Mouse (Mus musculus) embryonic facial prominence, embryonic 12.5 days (tissue): ENCODE results near the gene Dbp. TPM values are rescaled to one million over a fixed set of nuclear protein-coding genes. Genes with fewer than 3 reads are reported as not detected.

Experiments used
- ATAC-seq: fragments of 200-750 bp; cut with Nextera tagmentation; 2 replicates; pipeline ENCODE4 v1.8.0; 2017; ENCODE audit not compliant: insufficient number of reproducible peaks, insufficient read depth, low FRiP score, low TSS enrichment
- H3K27ac ChIP-seq: fragments of 300-500 bp; sonication (generic); 2 replicates; pipeline ENCODE4 v1.5.1; 2016; ENCODE audit warnings: mild to moderate bottlenecking
- H3K27me3 ChIP-seq: fragments of 300-500 bp; sonication (generic); 2 replicates; pipeline ENCODE4 v1.6.1; 2016; ENCODE audit warnings: mild to moderate bottlenecking, moderate library complexity
- H3K36me3 ChIP-seq: fragments of 300-500 bp; sonication (generic); 2 replicates; pipeline ENCODE4 v1.6.1; 2016; ENCODE audit warnings: mild to moderate bottlenecking
- H3K4me1 ChIP-seq: fragments of 300-500 bp; sonication (generic); 2 replicates; pipeline ENCODE4 v1.6.1; 2016
- H3K4me2 ChIP-seq: fragments of 300-500 bp; sonication (generic); replicated peaks from 2 replicates; pipeline ENCODE4 v1.6.1; 2016; ENCODE audit warnings: mild to moderate bottlenecking, moderate library complexity
- H3K4me3 ChIP-seq: fragments of 300-500 bp; sonication (generic); 2 replicates; pipeline ENCODE4 v1.5.1; 2016; ENCODE audit warnings: mild to moderate bottlenecking
- H3K9ac ChIP-seq: fragments of 300-500 bp; sonication (generic); 2 replicates; pipeline ENCODE4 v1.6.1; 2016; ENCODE audit warnings: mild to moderate bottlenecking, moderate library complexity
- H3K9me3 ChIP-seq: fragments of 300-500 bp; sonication (generic); 2 replicates; pipeline ENCODE4 v1.6.1; 2016; ENCODE audit warnings: mild to moderate bottlenecking, moderate library complexity
- WGBS: fragments of 180-500 bp; shearing (Covaris S2); methylation state at CpG from one replicate; pipeline ENCODE4 v1.1.7; 2016; 5-methylcytosine and 5-hydroxymethylcytosine counted together
- polyA plus RNA-seq: library from polyadenylated mRNA; unstranded; fragments of >200 nt; fragmentation: Nextera tagmentation; extraction: Ambion mirVana; gene quantifications from 2 replicates; pipeline ENCODE4 v1.2.1, GENCODE M21; 2016

Gene Dbp
- polyA plus RNA-seq, 1 experiment from 2014 or later: 6.9 TPM

DNA sequence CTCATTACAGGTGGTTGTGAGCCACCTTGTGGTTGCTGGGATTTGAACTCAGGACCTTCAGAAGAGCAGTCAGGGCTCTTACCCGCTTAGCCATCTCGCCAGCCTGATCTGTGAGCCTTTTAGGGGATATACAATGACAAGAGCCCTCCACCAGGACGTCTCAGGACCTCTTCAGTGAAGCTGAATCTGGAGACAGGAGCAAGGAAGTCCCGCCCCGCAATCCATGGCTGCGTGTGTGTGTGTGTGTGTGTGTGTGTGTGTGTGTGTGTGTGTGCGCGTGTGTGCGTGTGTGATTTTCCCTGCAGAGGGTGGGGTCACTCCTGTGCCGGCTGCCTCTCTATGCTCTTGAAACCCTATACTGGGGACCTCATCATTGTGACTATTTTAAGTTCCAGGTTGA, 34.9 kb downstream of the Dbp start:
- Histone ChIP-seq H3K4me2 (no peak overlapping the region), H3K36me3 (no peaks in the 10 kb centered on the region), H3K27me3 (no peaks in the 10 kb centered on the region), H3K9me3 (no peaks in the 10 kb centered on the region), H3K4me3 (no peak overlapping the region), H3K27ac (no peak overlapping the region), H3K4me1 (no peaks in the 10 kb centered on the region), H3K9ac (no peak overlapping the region)
- ATAC-seq: no peak
- WGBS: 56% methylated on average over 10 of the region's 10 CpGs

DNA sequence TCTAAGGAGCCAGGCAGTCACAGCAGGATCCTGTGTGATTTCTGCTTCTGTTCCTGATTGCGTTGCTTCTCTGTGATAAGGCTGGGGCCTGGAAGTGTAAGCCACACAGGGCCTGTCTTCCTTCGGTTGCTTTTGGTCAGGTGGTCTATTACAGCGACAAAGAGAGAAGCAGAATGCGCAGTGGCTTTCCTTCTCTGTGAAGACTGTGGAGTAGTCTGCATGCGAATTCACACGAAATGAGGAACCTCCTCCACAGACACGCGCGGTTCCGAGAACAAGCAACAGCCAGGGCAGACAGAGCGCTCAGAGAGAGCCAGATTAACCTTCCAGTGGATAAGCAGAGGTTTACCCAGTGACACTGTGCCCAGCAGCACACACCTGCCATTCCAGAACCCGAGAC, 36.4 kb downstream of the Dbp start:
- H3K36me3 ChIP-seq: no peaks in the 10 kb centered on the region
- peak overlapping the region; percentile 42; the same call in 1 of the 2 replicates for H3K4me2 ChIP-seq
- ATAC-seq: no peak
- no peak overlapping the region for H3K9ac ChIP-seq
- H3K9me3 ChIP-seq: no peaks in the 10 kb centered on the region
- H3K27me3 ChIP-seq: no peaks in the 10 kb centered on the region
- WGBS: 85% methylated on average over 12 of the region's 12 CpGs
- no peak overlapping the region for H3K27ac ChIP-seq
- H3K4me1 ChIP-seq: no peaks in the 10 kb centered on the region
- H3K4me3 ChIP-seq: no peak overlapping the region

DNA sequence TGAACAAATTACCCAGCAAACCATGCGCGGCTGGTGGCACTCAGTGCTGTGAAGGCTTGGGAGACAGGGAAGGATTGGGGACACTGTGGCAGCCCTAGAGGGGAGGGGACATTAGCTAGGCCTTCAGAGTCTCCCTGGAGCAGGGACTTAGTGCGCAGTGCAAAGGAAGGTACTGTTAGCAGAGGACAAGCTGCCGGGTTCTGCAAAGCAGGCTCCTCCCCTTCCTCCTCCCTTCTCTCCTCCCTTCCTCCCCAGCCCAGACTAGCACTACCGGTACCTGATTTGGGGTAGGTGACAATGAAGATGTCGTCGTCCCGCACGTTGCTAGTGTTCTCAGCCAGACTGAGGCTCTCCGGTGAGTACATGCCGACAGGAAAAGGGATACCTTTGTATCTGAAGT, 36.9 kb downstream of the Dbp start:
- H3K27me3 ChIP-seq: no peaks in the 10 kb centered on the region
- H3K9ac ChIP-seq: no peak overlapping the region
- ATAC-seq: no peak
- WGBS: 34% methylated on average over 11 of the region's 11 CpGs
- no peaks in the 10 kb centered on the region for H3K36me3 ChIP-seq
- H3K4me2 ChIP-seq: peak overlapping the region; percentile 42
- H3K27ac ChIP-seq: no peak overlapping the region
- peaks cover 2% of the 10 kb centered on the region; the same call in 1 of the 2 replicates for H3K9me3 ChIP-seq
- H3K4me3 ChIP-seq: peak overlapping the region; percentile 24
- no peaks in the 10 kb centered on the region for H3K4me1 ChIP-seq

GRCm38 (mm10) chr7:45742338-45742737, 37.5 kb downstream of the Dbp start:
- Histone ChIP-seq H3K4me3 (peak overlapping the region; percentile 24), H3K27me3 (no peaks in the 10 kb centered on the region), H3K27ac (no peak overlapping the region), H3K4me2 (peak overlapping the region; percentile 42), H3K9ac (peak overlapping the region; percentile 29; the same call in 1 of the 2 replicates), H3K36me3 (no peaks in the 10 kb centered on the region), H3K4me1 (no peaks in the 10 kb centered on the region), H3K9me3 (peaks cover 3% of the 10 kb centered on the region; the same call in 1 of the 2 replicates)
- ATAC-seq: no peak
- 33% methylated on average over 19 of the region's 19 CpGs for WGBS

DNA sequence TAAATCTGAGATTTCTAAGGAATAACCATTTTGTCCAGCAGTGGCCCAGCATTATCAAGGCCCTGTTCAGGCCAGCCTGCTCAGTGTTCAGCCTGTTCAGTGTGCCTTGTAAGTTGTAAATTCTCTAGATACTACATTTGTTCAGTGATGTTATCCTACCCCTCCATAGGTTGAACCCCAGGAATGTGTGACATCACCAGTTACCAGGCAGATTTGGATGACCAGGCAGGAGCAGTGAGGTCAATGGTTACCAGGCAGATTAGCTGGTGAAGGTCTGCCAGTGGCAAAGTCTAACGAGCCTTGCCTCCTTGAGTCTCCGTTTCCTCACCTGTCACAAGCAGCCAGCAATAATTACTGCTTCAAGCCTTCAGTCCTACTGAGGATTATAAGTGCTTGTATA, 39.5 kb downstream of the Dbp start:
- no peaks in the 10 kb centered on the region for H3K36me3 ChIP-seq
- no peak overlapping the region for H3K4me3 ChIP-seq
- no peaks in the 10 kb centered on the region for H3K27me3 ChIP-seq
- no peak for ATAC-seq
- peaks cover 1% of the 10 kb centered on the region; the same call in 1 of the 2 replicates for H3K4me1 ChIP-seq
- H3K4me2 ChIP-seq: no peak overlapping the region
- WGBS: 27% methylated on average over 2 of the region's 2 CpGs
- H3K27ac ChIP-seq: no peak overlapping the region
- H3K9me3 ChIP-seq: peaks cover 3% of the 10 kb centered on the region; the same call in 1 of the 2 replicates
- H3K9ac ChIP-seq: no peak overlapping the region

- peaks cover 3% of the 10 kb centered on the region; the same call in 1 of the 2 replicates for H3K9me3 ChIP-seq
- H3K4me1 ChIP-seq: peaks cover 6% of the 10 kb centered on the region; the same call in 1 of the 2 replicates
- H3K4me2 ChIP-seq: no peak overlapping the region
- H3K27ac ChIP-seq: no peak overlapping the region
- H3K36me3 ChIP-seq: no peaks in the 10 kb centered on the region
- WGBS: 62% methylated on average over 6 of the region's 6 CpGs
- no peaks in the 10 kb centered on the region for H3K27me3 ChIP-seq
- H3K9ac ChIP-seq: no peak overlapping the region
- no peak for ATAC-seq
- no peak overlapping the region for H3K4me3 ChIP-seq
These were observed 41.6 kb downstream of the Dbp start for GRCm38 (mm10) chr7:45746518-45746917.

GRCm38 (mm10) chr7:45747450-45747849, 42.6 kb downstream of the Dbp start:
- Histone ChIP-seq H3K4me1 (peaks cover 6% of the 10 kb centered on the region; the same call in 1 of the 2 replicates), H3K4me3 (no peak overlapping the region), H3K27ac (no peak overlapping the region), H3K9ac (no peak overlapping the region), H3K9me3 (peaks cover 3% of the 10 kb centered on the region; the same call in 1 of the 2 replicates), H3K36me3 (no peaks in the 10 kb centered on the region), H3K4me2 (no peak overlapping the region), H3K27me3 (no peaks in the 10 kb centered on the region)
- no peak for ATAC-seq
- 84% methylated on average over 5 of the region's 5 CpGs for WGBS

GRCm38 (mm10) chr7:45748110-45748509, 43.2 kb downstream of the Dbp start:
- WGBS: 79% methylated on average over 7 of the region's 7 CpGs
- Histone ChIP-seq H3K9me3 (peaks cover 3% of the 10 kb centered on the region; the same call in 1 of the 2 replicates), H3K27me3 (no peaks in the 10 kb centered on the region), H3K36me3 (no peaks in the 10 kb centered on the region), H3K4me3 (no peak overlapping the region), H3K4me1 (peaks cover 6% of the 10 kb centered on the region; the same call in 1 of the 2 replicates), H3K9ac (no peak overlapping the region), H3K27ac (no peak overlapping the region), H3K4me2 (no peak overlapping the region)
- no peak for ATAC-seq

GRCm38 (mm10) chr7:45749401-45749800, 44.5 kb downstream of the Dbp start:
- H3K27me3 ChIP-seq: no peaks in the 10 kb centered on the region
- H3K27ac ChIP-seq: no peak overlapping the region
- no peaks in the 10 kb centered on the region for H3K36me3 ChIP-seq
- H3K4me2 ChIP-seq: no peak overlapping the region
- H3K4me3 ChIP-seq: no peak overlapping the region
- H3K4me1 ChIP-seq: peaks cover 6% of the 10 kb centered on the region; the same call in 1 of the 2 replicates
- no peak for ATAC-seq
- H3K9ac ChIP-seq: no peak overlapping the region
- 59% methylated on average over 9 of the region's 10 CpGs for WGBS
- H3K9me3 ChIP-seq: peaks cover 3% of the 10 kb centered on the region; the same call in 1 of the 2 replicates

- ATAC-seq: no peak
- 66% methylated on average over 9 of the region's 9 CpGs for WGBS
These were observed 45.3 kb downstream of the Dbp start for GRCm38 (mm10) chr7:45750162-45750561.

DNA sequence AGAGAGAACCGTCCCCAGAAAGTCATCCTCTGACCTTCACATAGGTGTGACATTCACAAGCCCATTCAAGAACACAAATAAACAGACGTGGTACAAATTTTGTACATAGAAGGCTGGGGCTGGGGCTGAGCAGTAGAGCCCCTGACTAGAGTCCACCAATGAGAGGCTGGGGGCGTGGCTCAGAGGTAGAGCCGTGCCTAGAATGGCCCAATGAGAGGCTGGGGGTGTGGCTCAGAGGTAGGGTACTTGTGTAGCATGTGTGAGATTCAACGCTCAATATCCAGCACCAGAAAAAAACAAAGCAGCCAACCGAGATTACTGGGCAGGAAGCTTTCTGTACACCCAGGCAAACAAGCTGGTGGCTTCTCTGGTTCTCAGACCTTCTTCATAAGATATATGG, 50.8 kb downstream of the Dbp start:
- H3K27me3 ChIP-seq: peaks cover 33% of the 10 kb centered on the region
- H3K9me3 ChIP-seq: no peaks in the 10 kb centered on the region
- ATAC-seq: no peak
- no peak overlapping the region for H3K27ac ChIP-seq
- no peak overlapping the region for H3K9ac ChIP-seq
- no peaks in the 10 kb centered on the region for H3K36me3 ChIP-seq
- no peak overlapping the region for H3K4me3 ChIP-seq
- 51% methylated on average over 6 of the region's 6 CpGs for WGBS
- H3K4me1 ChIP-seq: peaks cover 4% of the 10 kb centered on the region; the same call in 1 of the 2 replicates
- no peak overlapping the region for H3K4me2 ChIP-seq

More at GRCm38 (mm10) chr7:45750162-45750561, 45.3 kb downstream of the Dbp start:
- no peak overlapping the region for H3K27ac ChIP-seq
- H3K4me1 ChIP-seq: peaks cover 6% of the 10 kb centered on the region; the same call in 1 of the 2 replicates
- H3K27me3 ChIP-seq: no peaks in the 10 kb centered on the region
- peaks cover 3% of the 10 kb centered on the region; the same call in 1 of the 2 replicates for H3K9me3 ChIP-seq
- H3K9ac ChIP-seq: no peak overlapping the region
- no peaks in the 10 kb centered on the region for H3K36me3 ChIP-seq
- no peak overlapping the region for H3K4me3 ChIP-seq
- no peak overlapping the region for H3K4me2 ChIP-seq

DNA sequence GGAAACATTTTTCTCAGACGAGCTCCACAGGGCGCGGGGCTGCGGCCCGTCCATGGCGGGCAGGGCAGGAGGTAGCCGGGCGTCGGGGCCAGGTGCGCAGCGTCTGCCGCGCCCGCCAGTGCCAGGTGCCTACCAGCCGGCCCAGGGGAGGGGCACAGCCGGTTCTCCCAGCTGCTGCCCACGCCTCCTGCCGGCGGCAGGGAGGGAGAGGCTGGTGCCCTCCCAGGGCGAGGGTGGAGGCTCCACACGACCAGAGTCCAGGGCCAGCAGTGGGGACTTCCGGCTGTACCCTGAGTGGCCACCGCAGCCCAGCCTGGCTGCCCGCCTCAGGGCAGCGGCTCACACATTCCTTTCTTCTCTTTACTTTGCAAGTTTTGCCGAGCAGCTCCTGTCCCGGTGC, 54.5 kb downstream of the Dbp start:
- Histone ChIP-seq H3K9me3 (no peaks in the 10 kb centered on the region), H3K4me3 (peak overlapping the region; percentile 19; the same call in 1 of the 2 replicates), H3K36me3 (no peaks in the 10 kb centered on the region), H3K4me2 (peak overlapping the region; percentile 43), H3K27ac (no peak overlapping the region), H3K27me3 (peaks cover 36% of the 10 kb centered on the region), H3K4me1 (peaks cover 4% of the 10 kb centered on the region; the same call in 1 of the 2 replicates), H3K9ac (peak overlapping the region; percentile 31; the same call in 1 of the 2 replicates)
- ATAC-seq: peak; percentile 35; the same call in 1 of the 2 replicates
- WGBS: 5% methylated on average over 24 of the region's 27 CpGs
